In genomic region chr5:81518720-81519496, GRCm38 (mm10) we compare ENCODE assay signal across 8 mouse cellular contexts.
DNase-seq lines count a peak whose midpoint lies in the region; ATAC-seq and TF ChIP-seq lines count a peak whose summit lies in the region.
"Had no signal": no experiment of that assay in that cellular context is flagged by ENCODE, and none has a peak within 500 bp of the region (broad histone marks: within the 10 kb centered on the region; RNA-seq: fewer than 3 reads in every experiment).

No protein-coding gene starts in this region.

- H3K4me3 ChIP-seq in left cerebral cortex, adult 2 months = peak overlapping the region; percentile 28; the same call in 1 of the 2 replicates
- H3K4me3 ChIP-seq in forebrain, embryonic 13.5 days = no peak overlapping the region
- H3K4me3 ChIP-seq in neural tube, embryonic 13.5 days = no peak overlapping the region
- H3K4me3 ChIP-seq: megakaryocyte, embryonic 14.5 days had no signal

- no peaks in the 10 kb centered on the region for H3K27me3 ChIP-seq in forebrain, embryonic 13.5 days
- no peaks in the 10 kb centered on the region for H3K27me3 ChIP-seq in neural tube, embryonic 13.5 days
- H3K27me3 ChIP-seq: megakaryocyte, embryonic 14.5 days had no signal

- H3K9ac ChIP-seq in forebrain, embryonic 13.5 days = no peak overlapping the region
- H3K9ac ChIP-seq in neural tube, embryonic 13.5 days = no peak overlapping the region

- peaks cover 18% of the 10 kb centered on the region for H3K4me1 ChIP-seq in forebrain, embryonic 13.5 days
- peaks cover 16% of the 10 kb centered on the region for H3K4me1 ChIP-seq in neural tube, embryonic 13.5 days (replicated peaks)
- H3K4me1 ChIP-seq: megakaryocyte, embryonic 14.5 days had no signal

- no peak overlapping the region for H3K27ac ChIP-seq in left cerebral cortex, adult 2 months
- H3K27ac ChIP-seq in forebrain, embryonic 13.5 days = no peak overlapping the region
- 0 out of 2 replicates have a peak overlapping the region, but pooled peaks have one; percentile 30 for H3K27ac ChIP-seq in neural tube, embryonic 13.5 days (replicated peaks)

- ATAC-seq in forebrain, embryonic 13.5 days = peak; percentile 68; the same call in 1 of the 2 replicates
- ATAC-seq in neural tube, embryonic 13.5 days (ENCODE audit: low read depth) = no peak

- intact Hi-C loops in left cerebral cortex, adult 2 months (cut with DNase I) = loop anchor here (1.0 kb wide), 1 partner anchor 14 kb away; no protein-coding TSS in a partner anchor
- intact Hi-C loops in left cerebral cortex, postnatal 36 days (cut with DNase I) = no loop called here

- H3K9me3 ChIP-seq in forebrain, embryonic 13.5 days (replicated peaks) = no peaks in the 10 kb centered on the region
- no peaks in the 10 kb centered on the region for H3K9me3 ChIP-seq in neural tube, embryonic 13.5 days
- H3K9me3 ChIP-seq: megakaryocyte, embryonic 14.5 days had no signal

- TF ChIP-seq CTCF in left cerebral cortex, adult 2 months (IDR thresholded peaks at IDR 0.05) = no peak

- H3K4me2 ChIP-seq in forebrain, embryonic 13.5 days = peak overlapping the region; percentile 32
- H3K4me2 ChIP-seq in neural tube, embryonic 13.5 days = no peak overlapping the region; the same call in 1 of the 2 replicates

- DNase-seq in left cerebral cortex, adult 2 months (ENCODE audit: extremely low spot score in 1 of 2, low spot score in 2 of 2) = no peak
- DNase-seq in left cerebral cortex, postnatal 36 days (ENCODE audit: low spot score in 2 of 2) = no peak
- peak; percentile 57 for DNase-seq in hindlimb bud, embryonic 11.5 days (ENCODE audit: extremely low spot score, low read depth, low spot score)
- no peak for DNase-seq in layer of hippocampus, postnatal 36 days
- DNase-seq in right cerebral cortex, postnatal 25 days = no peak

- no peaks in the 10 kb centered on the region for H3K36me3 ChIP-seq in forebrain, embryonic 13.5 days (ENCODE audit: poor library complexity, severe bottlenecking)
- no peaks in the 10 kb centered on the region for H3K36me3 ChIP-seq in neural tube, embryonic 13.5 days

- 21% methylated on average over 5 of the region's 5 CpGs for WGBS in forebrain, embryonic 13.5 days
- WGBS in neural tube, embryonic 13.5 days = 37% methylated on average over 5 of the region's 5 CpGs
